In genomic region chr3:155513885-155514284, GRCm38 (mm10) we compare ENCODE assay signal across 30 mouse cellular contexts.
A peak's percentile ranks its signal among the peaks of the same experiment; 100 is the strongest.
DNase-seq lines count a peak whose midpoint lies in the region; ATAC-seq and TF ChIP-seq lines count a peak whose summit lies in the region.
"Had no signal": no experiment of that assay in that cellular context is flagged by ENCODE, and none has a peak within 500 bp of the region (broad histone marks: within the 10 kb centered on the region; RNA-seq: fewer than 3 reads in every experiment).

No protein-coding gene starts in this region.

- 77% methylated on average over 2 of the region's 2 CpGs for WGBS in forebrain, embryonic 11.5 days
- WGBS in forebrain, embryonic 14.5 days, result 77% methylated on average over 2 of the region's 2 CpGs
- WGBS in hindbrain, embryonic 11.5 days, result 82% methylated on average over 2 of the region's 2 CpGs
- 83% methylated on average over 2 of the region's 2 CpGs for WGBS in hindbrain, embryonic 10.5 days
- WGBS in limb, embryonic 13.5 days, result 69% methylated on average over 2 of the region's 2 CpGs
- WGBS in limb, embryonic 10.5 days, result 81% methylated on average over 2 of the region's 2 CpGs
- WGBS in midbrain, embryonic 13.5 days, result 76% methylated on average over 2 of the region's 2 CpGs
- WGBS in midbrain, postnatal 0 days, result 64% methylated on average over 2 of the region's 2 CpGs

- no peak for TF ChIP-seq CTCF in midbrain, postnatal 0 days (IDR thresholded peaks at IDR 0.05)

- no peak overlapping the region for H3K4me2 ChIP-seq in forebrain, embryonic 11.5 days (ENCODE audit: low read depth, low read length, severe bottlenecking)
- no peak overlapping the region for H3K4me2 ChIP-seq in forebrain, embryonic 14.5 days (ENCODE audit: low read length)
- H3K4me2 ChIP-seq in hindbrain, embryonic 11.5 days (replicated peaks; ENCODE audit: low read depth, low read length), result no peak overlapping the region
- no peak overlapping the region for H3K4me2 ChIP-seq in limb, embryonic 13.5 days (replicated peaks)
- H3K4me2 ChIP-seq in midbrain, embryonic 13.5 days (replicated peaks), result no peak overlapping the region
- no peak overlapping the region for H3K4me2 ChIP-seq in midbrain, postnatal 0 days (ENCODE audit: low read depth, low read length, poor library complexity, severe bottlenecking)
- H3K4me2 ChIP-seq: embryonic facial prominence, embryonic 13.5 days; forebrain, embryonic 13.5 days; heart, embryonic 13.5 days; hindbrain, embryonic 14.5 days had no signal

- 0 out of 2 replicates have a peak, but pooled peaks have one; percentile 44 for ATAC-seq in forebrain, embryonic 11.5 days (replicated peaks; ENCODE audit: low FRiP score)
- ATAC-seq in forebrain, embryonic 14.5 days, result no peak
- peak; percentile 60; the same call in 1 of the 2 replicates for ATAC-seq in hindbrain, embryonic 11.5 days (ENCODE audit: low FRiP score)
- peak; percentile 48; the same call in 1 of the 2 replicates for ATAC-seq in limb, embryonic 13.5 days (ENCODE audit: low FRiP score, low read depth)
- ATAC-seq in midbrain, embryonic 13.5 days, result peak; percentile 70; the same call in 1 of the 2 replicates
- no peak for ATAC-seq in midbrain, postnatal 0 days (ENCODE audit: low FRiP score)
- ATAC-seq: activated CD4-positive, CD25-positive, alpha-beta regulatory T cell, adult 4 months; forebrain, embryonic 13.5 days; forebrain, postnatal 0 days; hindbrain, postnatal 0 days; inflammation-experienced regulatory T-cells, adult 6 months had no signal

- no peak overlapping the region for H3K9ac ChIP-seq in forebrain, embryonic 11.5 days (ENCODE audit: low read length)
- no peak overlapping the region for H3K9ac ChIP-seq in forebrain, embryonic 14.5 days (ENCODE audit: low read length)
- H3K9ac ChIP-seq in hindbrain, embryonic 11.5 days (ENCODE audit: low read depth, low read length), result no peak overlapping the region
- no peak overlapping the region for H3K9ac ChIP-seq in limb, embryonic 13.5 days
- no peak overlapping the region for H3K9ac ChIP-seq in midbrain, embryonic 13.5 days (replicated peaks)
- no peak overlapping the region for H3K9ac ChIP-seq in midbrain, postnatal 0 days (replicated peaks; ENCODE audit: low read length, poor library complexity, severe bottlenecking)
- H3K9ac ChIP-seq: embryonic facial prominence, embryonic 13.5 days; forebrain, embryonic 13.5 days; forebrain, postnatal 0 days; heart, embryonic 13.5 days; hindbrain, embryonic 14.5 days had no signal

- H3K9me3 ChIP-seq in forebrain, embryonic 11.5 days (ENCODE audit: control insufficient read depth, low read length), result no peaks in the 10 kb centered on the region
- H3K9me3 ChIP-seq in forebrain, embryonic 14.5 days (replicated peaks; ENCODE audit: control insufficient read depth, low read length), result no peaks in the 10 kb centered on the region
- H3K9me3 ChIP-seq in hindbrain, embryonic 11.5 days (ENCODE audit: control insufficient read depth, low read length), result no peaks in the 10 kb centered on the region
- no peaks in the 10 kb centered on the region for H3K9me3 ChIP-seq in hindbrain, embryonic 10.5 days
- no peaks in the 10 kb centered on the region for H3K9me3 ChIP-seq in limb, embryonic 13.5 days
- H3K9me3 ChIP-seq in limb, embryonic 10.5 days (replicated peaks), result no peaks in the 10 kb centered on the region
- no peaks in the 10 kb centered on the region for H3K9me3 ChIP-seq in midbrain, embryonic 13.5 days
- no peaks in the 10 kb centered on the region for H3K9me3 ChIP-seq in midbrain, postnatal 0 days (ENCODE audit: low read length)
- H3K9me3 ChIP-seq: embryonic facial prominence, embryonic 10.5 days; embryonic facial prominence, embryonic 13.5 days; forebrain, embryonic 13.5 days; heart, embryonic 10.5 days; heart, embryonic 13.5 days had no signal

- H3K27me3 ChIP-seq in forebrain, embryonic 11.5 days (ENCODE audit: control insufficient read depth, insufficient read depth, low read length), result no peaks in the 10 kb centered on the region
- H3K27me3 ChIP-seq in forebrain, embryonic 14.5 days (replicated peaks; ENCODE audit: control insufficient read depth, insufficient read depth, low read length), result no peaks in the 10 kb centered on the region
- no peaks in the 10 kb centered on the region for H3K27me3 ChIP-seq in hindbrain, embryonic 11.5 days (ENCODE audit: control insufficient read depth, insufficient read depth, low read length)
- no peaks in the 10 kb centered on the region for H3K27me3 ChIP-seq in hindbrain, embryonic 10.5 days (ENCODE audit: insufficient read depth, poor library complexity, severe bottlenecking)
- H3K27me3 ChIP-seq in limb, embryonic 13.5 days, result no peaks in the 10 kb centered on the region
- no peaks in the 10 kb centered on the region for H3K27me3 ChIP-seq in limb, embryonic 10.5 days (ENCODE audit: low read depth, poor library complexity, severe bottlenecking)
- no peaks in the 10 kb centered on the region for H3K27me3 ChIP-seq in midbrain, embryonic 13.5 days
- H3K27me3 ChIP-seq in midbrain, postnatal 0 days (ENCODE audit: insufficient read depth, low read length), result no peaks in the 10 kb centered on the region
- H3K27me3 ChIP-seq: embryonic facial prominence, embryonic 13.5 days; forebrain, embryonic 13.5 days; heart, embryonic 13.5 days had no signal

- no peak overlapping the region for H3K4me3 ChIP-seq in forebrain, embryonic 11.5 days (ENCODE audit: low read depth, low read length)
- H3K4me3 ChIP-seq in forebrain, embryonic 14.5 days (ENCODE audit: low read depth, low read length), result no peak overlapping the region
- no peak overlapping the region for H3K4me3 ChIP-seq in hindbrain, embryonic 11.5 days (ENCODE audit: low read depth, low read length)
- no peak overlapping the region for H3K4me3 ChIP-seq in hindbrain, embryonic 10.5 days
- no peak overlapping the region for H3K4me3 ChIP-seq in limb, embryonic 13.5 days
- no peak overlapping the region for H3K4me3 ChIP-seq in limb, embryonic 10.5 days
- no peak overlapping the region for H3K4me3 ChIP-seq in midbrain, embryonic 13.5 days (replicated peaks)
- no peak overlapping the region for H3K4me3 ChIP-seq in midbrain, postnatal 0 days (ENCODE audit: low read depth, low read length)
- H3K4me3 ChIP-seq: embryonic facial prominence, embryonic 10.5 days; embryonic facial prominence, embryonic 13.5 days; erythroblast, embryonic 14.5 days; forebrain, embryonic 13.5 days; gastrocnemius, adult 2 months; heart, adult 2 months; heart, embryonic 10.5 days; heart, embryonic 13.5 days had no signal

- H3K27ac ChIP-seq in forebrain, embryonic 11.5 days (ENCODE audit: low read depth, low read length), result no peak overlapping the region
- H3K27ac ChIP-seq in forebrain, embryonic 14.5 days (ENCODE audit: low read depth, low read length), result no peak overlapping the region
- no peak overlapping the region for H3K27ac ChIP-seq in hindbrain, embryonic 11.5 days (ENCODE audit: low read depth, low read length)
- no peak overlapping the region for H3K27ac ChIP-seq in hindbrain, embryonic 10.5 days
- no peak overlapping the region for H3K27ac ChIP-seq in limb, embryonic 13.5 days
- H3K27ac ChIP-seq in limb, embryonic 10.5 days, result no peak overlapping the region
- no peak overlapping the region for H3K27ac ChIP-seq in midbrain, embryonic 13.5 days
- H3K27ac ChIP-seq in midbrain, postnatal 0 days (ENCODE audit: low read depth, low read length), result no peak overlapping the region
- H3K27ac ChIP-seq: embryonic facial prominence, embryonic 10.5 days; embryonic facial prominence, embryonic 13.5 days; forebrain, embryonic 13.5 days; gastrocnemius, adult 2 months; heart, adult 2 months; heart, embryonic 10.5 days; heart, embryonic 13.5 days; hindbrain, embryonic 14.5 days; hindbrain, postnatal 0 days had no signal

- H3K36me3 ChIP-seq in forebrain, embryonic 11.5 days (ENCODE audit: control insufficient read depth, insufficient read depth, low read length), result no peaks in the 10 kb centered on the region
- H3K36me3 ChIP-seq in forebrain, embryonic 14.5 days (ENCODE audit: control insufficient read depth, insufficient read depth, low read length), result no peaks in the 10 kb centered on the region
- H3K36me3 ChIP-seq in hindbrain, embryonic 11.5 days (ENCODE audit: control insufficient read depth, insufficient read depth, low read length), result no peaks in the 10 kb centered on the region
- H3K36me3 ChIP-seq in hindbrain, embryonic 10.5 days, result no peaks in the 10 kb centered on the region
- H3K36me3 ChIP-seq in limb, embryonic 13.5 days, result no peaks in the 10 kb centered on the region
- no peaks in the 10 kb centered on the region for H3K36me3 ChIP-seq in limb, embryonic 10.5 days
- H3K36me3 ChIP-seq in midbrain, embryonic 13.5 days, result no peaks in the 10 kb centered on the region
- no peaks in the 10 kb centered on the region for H3K36me3 ChIP-seq in midbrain, postnatal 0 days (ENCODE audit: insufficient read depth, low read length)
- H3K36me3 ChIP-seq: embryonic facial prominence, embryonic 10.5 days; embryonic facial prominence, embryonic 13.5 days; heart, embryonic 10.5 days; heart, embryonic 13.5 days had no signal

- no peak for DNase-seq in forebrain, embryonic 11.5 days (ENCODE audit: low spot score)
- DNase-seq in forebrain, embryonic 14.5 days (ENCODE audit: low spot score), result no peak
- no peak for DNase-seq in hindbrain, embryonic 11.5 days (ENCODE audit: low spot score)
- DNase-seq in hindbrain, embryonic 10.5 days (ENCODE audit: low spot score), result no peak
- DNase-seq in limb, embryonic 10.5 days (ENCODE audit: low spot score), result no peak
- no peak for DNase-seq in midbrain, postnatal 0 days (ENCODE audit: low spot score)
- DNase-seq: adrenal gland, adult 8-10 months; adrenal gland, postnatal 25 days; cerebellum, adult 11-12 months; cerebellum, adult 8-10 months; cerebellum, postnatal 10 days; cerebellum, postnatal 36 days; embryo, embryonic 11 days; forebrain, postnatal 0 days; gastrocnemius, adult 2 months; gastrocnemius, postnatal 14 days; heart, adult 2 months; heart, postnatal 36 days had no signal

- no peaks in the 10 kb centered on the region for H3K4me1 ChIP-seq in forebrain, embryonic 11.5 days (replicated peaks; ENCODE audit: control insufficient read depth, insufficient read depth, low read length)
- no peaks in the 10 kb centered on the region for H3K4me1 ChIP-seq in forebrain, embryonic 14.5 days (ENCODE audit: control insufficient read depth, insufficient read depth, low read length)
- no peaks in the 10 kb centered on the region for H3K4me1 ChIP-seq in hindbrain, embryonic 11.5 days (replicated peaks; ENCODE audit: control insufficient read depth, insufficient read depth, low read length)
- H3K4me1 ChIP-seq in hindbrain, embryonic 10.5 days (replicated peaks), result no peaks in the 10 kb centered on the region
- no peaks in the 10 kb centered on the region for H3K4me1 ChIP-seq in limb, embryonic 13.5 days
- no peaks in the 10 kb centered on the region for H3K4me1 ChIP-seq in limb, embryonic 10.5 days
- no peaks in the 10 kb centered on the region for H3K4me1 ChIP-seq in midbrain, embryonic 13.5 days (replicated peaks)
- no peaks in the 10 kb centered on the region for H3K4me1 ChIP-seq in midbrain, postnatal 0 days (ENCODE audit: insufficient read depth, low read length)
- H3K4me1 ChIP-seq: embryonic facial prominence, embryonic 10.5 days; embryonic facial prominence, embryonic 13.5 days; forebrain, embryonic 13.5 days; heart, embryonic 10.5 days; heart, embryonic 13.5 days had no signal

Comparison
In these comparisons a context has a peak if more than half of its experiments do, and no peak if none do; other contexts are left out.
1. ATAC-seq: peak in forebrain, embryonic 11.5 days (single experiment), hindbrain, embryonic 11.5 days (single experiment), limb, embryonic 13.5 days (single experiment) and midbrain, embryonic 13.5 days (single experiment); none in forebrain, embryonic 14.5 days (single experiment) and midbrain, postnatal 0 days (single experiment).